10 mouse cellular contexts compared by ENCODE assay signal in the genomic region with DNA sequence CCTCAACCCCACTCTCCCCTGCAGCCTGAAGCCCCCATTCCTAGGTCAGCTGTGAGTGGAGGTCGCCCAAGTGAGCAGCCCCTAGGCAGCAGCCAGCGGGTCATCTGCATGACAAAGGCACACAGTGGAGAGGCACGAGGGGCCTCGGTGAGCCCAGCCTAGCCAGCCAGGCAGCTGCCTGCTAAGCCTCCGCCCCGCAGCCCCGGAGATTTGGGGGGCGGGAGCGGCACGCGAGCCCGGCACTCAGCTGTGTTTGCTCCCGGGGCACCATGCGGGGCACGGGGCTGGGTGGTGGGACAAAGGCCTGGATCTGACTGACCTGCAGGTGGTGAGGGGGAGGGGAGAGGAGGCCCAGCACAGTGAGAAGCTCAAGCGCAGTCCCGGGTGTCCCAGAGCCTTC. TPM values are rescaled to one million over a fixed set of nuclear protein-coding genes. Genes with fewer than 3 reads are reported as not detected.
DNase-seq lines count a peak whose midpoint lies in the region; ATAC-seq lines count a peak whose summit lies in the region.
"Had no signal": no experiment of that assay in that cellular context is flagged by ENCODE, and none has a peak within 500 bp of the region (broad histone marks: within the 10 kb centered on the region; RNA-seq: fewer than 3 reads in every experiment).

No protein-coding gene starts in this region.

- intact Hi-C loops in left cerebral cortex, postnatal 36 days (cut with DNase I) = no loop called here

- ATAC-seq in heart, embryonic 14.5 days (ENCODE audit: insufficient number of reproducible peaks, insufficient read depth, low FRiP score, low read depth) = no peak
- ATAC-seq in hindbrain, embryonic 13.5 days (ENCODE audit: low FRiP score) = peak; percentile 64
- ATAC-seq in midbrain, embryonic 16.5 days = peak; percentile 64

- H3K27me3 ChIP-seq in heart, embryonic 14.5 days (ENCODE audit: control insufficient read depth, insufficient read depth, low read length) = peaks cover 28% of the 10 kb centered on the region
- H3K27me3 ChIP-seq in hindbrain, embryonic 13.5 days = peaks cover 83% of the 10 kb centered on the region
- peaks cover 7% of the 10 kb centered on the region for H3K27me3 ChIP-seq in midbrain, embryonic 16.5 days (ENCODE audit: control insufficient read depth, insufficient read depth, low read depth, low read length)

- H3K4me2 ChIP-seq in heart, embryonic 14.5 days (ENCODE audit: low read length) = peak overlapping the region; percentile 57
- peak overlapping the region; percentile 46 for H3K4me2 ChIP-seq in hindbrain, embryonic 13.5 days
- H3K4me2 ChIP-seq in midbrain, embryonic 16.5 days (ENCODE audit: low read length) = peak overlapping the region; percentile 39

- H3K9me3 ChIP-seq in heart, embryonic 14.5 days (ENCODE audit: control insufficient read depth, low read length) = no peaks in the 10 kb centered on the region
- H3K9me3 ChIP-seq in hindbrain, embryonic 13.5 days = no peaks in the 10 kb centered on the region
- H3K9me3 ChIP-seq in midbrain, embryonic 16.5 days (replicated peaks; ENCODE audit: control insufficient read depth, low read length, poor library complexity, severe bottlenecking) = no peaks in the 10 kb centered on the region

- WGBS in heart, embryonic 14.5 days = 3% methylated on average over 17 of the region's 17 CpGs
- WGBS in hindbrain, embryonic 13.5 days = 2% methylated on average over 17 of the region's 17 CpGs
- 2% methylated on average over 17 of the region's 17 CpGs for WGBS in midbrain, embryonic 16.5 days

- H3K36me3 ChIP-seq in heart, embryonic 14.5 days (ENCODE audit: control insufficient read depth, insufficient read depth, low read length) = no peaks in the 10 kb centered on the region
- H3K36me3 ChIP-seq in hindbrain, embryonic 13.5 days = no peaks in the 10 kb centered on the region
- H3K36me3 ChIP-seq in midbrain, embryonic 16.5 days (ENCODE audit: control insufficient read depth, insufficient read depth, low read length) = no peaks in the 10 kb centered on the region

- no peak overlapping the region for H3K4me3 ChIP-seq in heart, embryonic 14.5 days (ENCODE audit: control insufficient read depth in 1 of 2, insufficient read depth in 1 of 2, low read depth in 1 of 2, low read length in 2 of 2)
- H3K4me3 ChIP-seq in hindbrain, embryonic 13.5 days = peak overlapping the region; percentile 19; the same call in 1 of the 2 replicates
- no peak overlapping the region for H3K4me3 ChIP-seq in midbrain, embryonic 16.5 days (ENCODE audit: low read depth, low read length)

- H3K4me1 ChIP-seq in heart, embryonic 14.5 days (ENCODE audit: control insufficient read depth in 2 of 2, insufficient read depth in 2 of 2, low read length in 2 of 2) = peaks cover 11 to 15% of the 10 kb centered on the region in 2 experiments
- peaks cover 15% of the 10 kb centered on the region for H3K4me1 ChIP-seq in hindbrain, embryonic 13.5 days (replicated peaks)
- peaks cover 6% of the 10 kb centered on the region; the same call in 1 of the 2 replicates for H3K4me1 ChIP-seq in midbrain, embryonic 16.5 days (ENCODE audit: control insufficient read depth, insufficient read depth, low read length)

- H3K27ac ChIP-seq in heart, embryonic 14.5 days (replicated peaks in 1 of 2; ENCODE audit: control insufficient read depth in 1 of 2, insufficient read depth in 1 of 2, low read depth in 2 of 2, low read length in 2 of 2) = no peak overlapping the region
- H3K27ac ChIP-seq in hindbrain, embryonic 13.5 days = no peak overlapping the region
- H3K27ac ChIP-seq in midbrain, embryonic 16.5 days (ENCODE audit: low read length) = no peak overlapping the region

- H3K9ac ChIP-seq in heart, embryonic 14.5 days (ENCODE audit: low read length) = peak overlapping the region; percentile 54; the same call in 1 of the 2 replicates
- peak overlapping the region; percentile 56 for H3K9ac ChIP-seq in hindbrain, embryonic 13.5 days
- H3K9ac ChIP-seq in midbrain, embryonic 16.5 days (ENCODE audit: low read depth, low read length) = peak overlapping the region; percentile 35; the same call in 1 of the 2 replicates

- no peak for DNase-seq in heart, adult 11 months
- peak; percentile 67 for DNase-seq in embryo, embryonic 10 days (ENCODE audit: low spot score)
- DNase-seq in left cerebral cortex, postnatal 36 days (ENCODE audit: low spot score in 2 of 2) = no peak
- no peak for DNase-seq in urinary bladder, postnatal 14 days (ENCODE audit: low spot score)
- DNase-seq in natural killer cell, adult 2 months (ENCODE audit: low spot score in 2 of 2) = no peak

RNA-seq across cellular contexts. Expression of gene Dnajb8, which starts 13.9 kb away (rescaled TPM):
- polyA plus RNA-seq in heart, embryonic 14.5 days (2014; fragmentation: Nextera tagmentation; extraction: Ambion mirVana) = not detected in 2 replicates
- not detected in 2 replicates for polyA plus RNA-seq in hindbrain, embryonic 13.5 days (2015; fragmentation: Nextera tagmentation; extraction: Ambion mirVana)
- polyA plus RNA-seq in midbrain, embryonic 16.5 days (2015; fragmentation: Nextera tagmentation; extraction: Ambion mirVana) = not detected in 2 replicates
- total RNA-seq in left cerebral cortex, postnatal 36 days (2021) = not detected
- polyA plus RNA-seq: C2C12; large intestine, adult 2 months had no signal

RNA-seq across cellular contexts. Expression of gene Gata2, which starts 42.3 kb away (rescaled TPM):
- polyA plus RNA-seq in heart, embryonic 14.5 days (2014; fragmentation: Nextera tagmentation; extraction: Ambion mirVana) = 12.5 and 18.6 TPM in 2 replicates
- polyA plus RNA-seq in hindbrain, embryonic 13.5 days (2015; fragmentation: Nextera tagmentation; extraction: Ambion mirVana) = 20.6 and 27.0 TPM in 2 replicates
- polyA plus RNA-seq in midbrain, embryonic 16.5 days (2015; fragmentation: Nextera tagmentation; extraction: Ambion mirVana) = 13.0 and 15.0 TPM in 2 replicates
- 1 to 10 TPM; 5.4 to 6.6 TPM for total RNA-seq in left cerebral cortex, postnatal 36 days (2021)
